Mouse (Mus musculus): ENCODE data around the gene Krtap5-5.
"Not testable (repeated sequence)": the region's sequence is repeated elsewhere in the genome, so short reads cannot be mapped to it uniquely, and the experiment has no call there.

- not testable (repeated sequence) for TF ChIP-seq CTCF (IDR thresholded peaks at IDR 0.05; ENCODE audit: borderline replicate concordance, insufficient read depth, low read length); POLR2A (IDR thresholded peaks at IDR 0.05; ENCODE audit: low read depth, low read length)
Observed at GRCm38 (mm10) chr7:142279291-142279690, 49.5 kb upstream of the Krtap5-5 start.

All from embryonic fibroblast, embryonic 13.5 days (primary cell).